Mouse (Mus musculus) kidney, embryonic 14.5 days (tissue): ENCODE data around the gene Ncdn. TPM values are rescaled to one million over a fixed set of nuclear protein-coding genes. Genes with fewer than 3 reads are reported as not detected.

Source experiments
- ATAC-seq: fragments of 200-750 bp; cut with Nextera tagmentation; 2 replicates; pipeline ENCODE4 v1.8.0; 2017; ENCODE audit warnings: moderate number of reproducible peaks, mild to moderate bottlenecking, moderate TSS enrichment, moderate library complexity; ENCODE audit not compliant: low FRiP score, low TSS enrichment
- H3K27ac ChIP-seq: fragments of 300-500 bp; sonication (generic); 2 replicates; pipeline ENCODE4 v1.5.1; 2014; ENCODE audit warnings: low read depth, mild to moderate bottlenecking, low read length, moderate library complexity, mixed read lengths
- H3K27me3 ChIP-seq: fragments of 300-500 bp; sonication (generic); 2 replicates; pipeline ENCODE4 v1.6.1; 2014; ENCODE audit warnings: mild to moderate bottlenecking, low read length; ENCODE audit not compliant: control insufficient read depth, insufficient read depth
- H3K36me3 ChIP-seq: fragments of 300-500 bp; sonication (generic); 2 replicates; pipeline ENCODE4 v1.6.1; 2014; ENCODE audit warnings: low read length, mixed read lengths; ENCODE audit not compliant: control insufficient read depth, insufficient read depth
- H3K4me1 ChIP-seq: fragments of 300-500 bp; sonication (generic); 2 replicates; pipeline ENCODE4 v1.6.1; 2014; ENCODE audit warnings: low read length, mixed read lengths; ENCODE audit not compliant: control insufficient read depth, insufficient read depth
- H3K4me2 ChIP-seq: fragments of 300-500 bp; sonication (generic); replicated peaks from 2 replicates; pipeline ENCODE4 v1.6.1; 2014; ENCODE audit warnings: low read depth, mild to moderate bottlenecking, low read length
- H3K4me3 ChIP-seq: fragments of 300-500 bp; sonication (generic); 2 replicates; pipeline ENCODE4 v1.5.1; 2014; ENCODE audit warnings: mild to moderate bottlenecking, low read length
- H3K9ac ChIP-seq: fragments of 300-500 bp; sonication (generic); 2 replicates; pipeline ENCODE4 v1.6.1; 2014; ENCODE audit warnings: low read depth, mild to moderate bottlenecking, low read length, moderate library complexity
- H3K9me3 ChIP-seq: fragments of 300-500 bp; sonication (generic); 2 replicates; pipeline ENCODE4 v1.6.1; 2016; ENCODE audit warnings: low read length; ENCODE audit not compliant: control insufficient read depth
- WGBS: fragments of 180-500 bp; shearing (Covaris S2); extraction: QIAGEN DNeasy Blood & Tissue Kit; methylation state at CpG from one replicate; pipeline ENCODE4 v1.1.7; 2014; 5-methylcytosine and 5-hydroxymethylcytosine counted together
- polyA plus RNA-seq: library from polyadenylated mRNA; unstranded; fragments of >200 nt; fragmentation: Nextera tagmentation; extraction: Ambion mirVana; gene quantifications from 2 replicates; pipeline ENCODE4 v1.2.1, GENCODE M21; 2014

Ncdn gene
- polyA plus RNA-seq, 1 experiment from 2014 or later = 24.7 TPM

DNA sequence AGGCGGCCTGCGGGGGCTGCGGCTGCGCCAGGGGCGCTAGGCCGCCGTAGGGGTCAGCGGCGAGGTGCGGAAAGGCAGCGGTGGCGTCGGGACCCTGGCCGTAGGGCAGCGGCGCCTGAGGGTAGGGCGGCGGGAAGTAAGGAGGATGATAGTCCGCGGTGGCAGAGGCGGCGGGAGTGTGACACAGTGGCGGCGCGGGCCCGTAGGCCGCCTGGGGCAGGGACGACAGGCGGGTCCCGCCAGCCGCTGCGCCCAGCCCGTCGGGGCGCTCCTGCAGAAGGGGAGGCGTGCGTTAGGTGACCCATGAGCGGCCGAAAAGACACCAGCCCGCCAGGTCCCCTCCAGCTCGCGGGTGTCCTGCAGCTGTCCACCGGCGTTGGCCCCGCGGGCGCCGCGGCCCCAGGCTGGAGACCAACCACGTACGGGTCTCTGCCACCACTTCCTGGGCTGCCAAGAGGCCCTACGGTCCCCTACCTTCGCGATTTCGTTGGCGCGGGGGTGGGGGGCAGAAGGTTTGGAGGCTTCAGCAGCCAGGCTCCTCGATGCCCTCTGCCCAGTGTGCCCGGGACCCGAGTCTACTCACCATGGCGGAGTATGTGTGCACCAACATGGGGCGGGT lies 17.7 kb downstream of the Ncdn start:
- Histone ChIP-seq H3K27ac (no peak overlapping the region), H3K4me3 (peak overlapping the region; percentile 30)
- ATAC-seq = no peak

DNA sequence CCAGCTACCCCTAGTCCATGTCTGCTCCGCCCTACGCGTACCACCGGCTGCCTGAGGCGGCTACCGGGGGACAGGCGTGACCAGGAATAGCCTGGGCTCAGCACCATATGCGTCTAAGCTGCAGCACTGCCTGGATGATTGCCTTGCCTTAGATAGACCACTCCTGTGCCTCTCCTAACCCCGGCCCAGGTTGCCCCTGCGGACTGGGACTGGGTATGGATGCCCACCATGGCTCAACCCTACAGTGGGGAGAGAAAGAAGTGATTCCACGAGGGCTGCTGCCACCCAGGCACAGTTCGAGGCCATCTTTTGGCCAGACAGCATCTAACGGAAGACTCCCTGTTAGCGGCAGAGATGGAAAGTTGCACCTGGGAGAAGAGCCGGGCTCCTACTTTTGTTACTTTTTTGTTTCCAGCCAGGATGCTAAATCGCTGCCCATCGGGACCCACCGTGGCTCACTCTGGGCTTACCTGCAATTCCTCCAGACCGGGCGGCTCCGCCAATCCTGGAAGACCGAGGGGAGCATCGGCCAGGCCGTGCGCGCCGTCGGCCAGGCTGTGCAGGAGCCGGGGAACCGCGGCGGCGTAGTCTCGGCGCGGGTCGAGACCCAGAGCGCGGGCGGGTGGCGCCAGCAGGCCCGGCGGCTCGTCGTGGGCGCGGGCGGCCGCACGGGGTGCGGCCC lies 18.4 kb downstream of the Ncdn start:
- Histone ChIP-seq H3K9me3 (no peaks in the 10 kb centered on the region), H3K27ac (no peak overlapping the region), H3K9ac (peak overlapping the region; percentile 23; the same call in 1 of the 2 replicates), H3K4me2 (peak overlapping the region; percentile 10), H3K36me3 (no peaks in the 10 kb centered on the region), H3K4me3 (peak overlapping the region; percentile 30), H3K4me1 (no peaks in the 10 kb centered on the region; the same call in 1 of the 2 replicates), H3K27me3 (peaks cover 95% of the 10 kb centered on the region)
- ATAC-seq = no peak
- 4% methylated on average over 50 of the region's 51 CpGs for WGBS

More for the DNA sequence above, 17.7 kb downstream of the Ncdn start:
- peak overlapping the region; percentile 23 for H3K9ac ChIP-seq
- H3K36me3 ChIP-seq = no peaks in the 10 kb centered on the region
- H3K4me2 ChIP-seq = peak overlapping the region; percentile 10
- WGBS = 1% methylated on average over 58 of the region's 62 CpGs
- H3K9me3 ChIP-seq = no peaks in the 10 kb centered on the region
- peaks cover 88% of the 10 kb centered on the region for H3K27me3 ChIP-seq
- no peaks in the 10 kb centered on the region; the same call in 1 of the 2 replicates for H3K4me1 ChIP-seq

DNA sequence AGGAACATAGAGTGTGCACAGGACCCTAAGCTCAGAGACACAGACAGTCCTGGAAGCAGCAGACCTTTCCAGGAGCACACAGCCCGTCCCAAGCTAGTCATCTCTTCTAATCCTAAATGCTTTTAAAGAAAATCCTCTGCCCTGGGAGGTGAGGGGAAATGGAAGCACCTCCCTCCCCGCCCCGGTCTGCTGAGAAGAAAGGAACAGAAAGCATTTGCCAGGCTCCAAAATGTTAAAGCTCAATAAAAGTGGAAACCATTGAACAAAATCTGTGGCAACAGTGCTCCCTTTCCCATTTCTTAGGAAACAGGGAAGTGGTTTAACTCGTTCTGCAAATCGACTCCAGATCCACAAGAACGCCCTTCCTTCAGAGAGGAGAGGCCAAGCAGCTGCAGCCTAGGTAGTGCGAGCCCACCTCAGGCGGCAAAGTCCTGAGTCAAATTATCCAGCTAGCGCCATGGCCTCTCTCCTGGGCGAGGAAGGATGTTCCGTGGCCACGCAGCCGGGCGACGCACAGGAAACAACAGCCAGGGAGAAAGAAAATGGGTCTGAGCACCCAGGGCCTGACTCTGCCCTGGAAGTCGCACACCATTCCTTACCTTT lies 19.1 kb downstream of the Ncdn start:
- 0 out of 2 replicates have a peak overlapping the region, but pooled peaks have one; percentile 1 for H3K4me3 ChIP-seq
- 2% methylated on average over 16 of the region's 16 CpGs for WGBS
- H3K4me1 ChIP-seq = no peaks in the 10 kb centered on the region; the same call in 1 of the 2 replicates
- no peaks in the 10 kb centered on the region for H3K9me3 ChIP-seq
- no peak for ATAC-seq
- H3K27me3 ChIP-seq = peaks cover 97% of the 10 kb centered on the region
- no peak overlapping the region for H3K27ac ChIP-seq
- no peaks in the 10 kb centered on the region for H3K36me3 ChIP-seq
- no peak overlapping the region for H3K4me2 ChIP-seq
- H3K9ac ChIP-seq = no peak overlapping the region

DNA sequence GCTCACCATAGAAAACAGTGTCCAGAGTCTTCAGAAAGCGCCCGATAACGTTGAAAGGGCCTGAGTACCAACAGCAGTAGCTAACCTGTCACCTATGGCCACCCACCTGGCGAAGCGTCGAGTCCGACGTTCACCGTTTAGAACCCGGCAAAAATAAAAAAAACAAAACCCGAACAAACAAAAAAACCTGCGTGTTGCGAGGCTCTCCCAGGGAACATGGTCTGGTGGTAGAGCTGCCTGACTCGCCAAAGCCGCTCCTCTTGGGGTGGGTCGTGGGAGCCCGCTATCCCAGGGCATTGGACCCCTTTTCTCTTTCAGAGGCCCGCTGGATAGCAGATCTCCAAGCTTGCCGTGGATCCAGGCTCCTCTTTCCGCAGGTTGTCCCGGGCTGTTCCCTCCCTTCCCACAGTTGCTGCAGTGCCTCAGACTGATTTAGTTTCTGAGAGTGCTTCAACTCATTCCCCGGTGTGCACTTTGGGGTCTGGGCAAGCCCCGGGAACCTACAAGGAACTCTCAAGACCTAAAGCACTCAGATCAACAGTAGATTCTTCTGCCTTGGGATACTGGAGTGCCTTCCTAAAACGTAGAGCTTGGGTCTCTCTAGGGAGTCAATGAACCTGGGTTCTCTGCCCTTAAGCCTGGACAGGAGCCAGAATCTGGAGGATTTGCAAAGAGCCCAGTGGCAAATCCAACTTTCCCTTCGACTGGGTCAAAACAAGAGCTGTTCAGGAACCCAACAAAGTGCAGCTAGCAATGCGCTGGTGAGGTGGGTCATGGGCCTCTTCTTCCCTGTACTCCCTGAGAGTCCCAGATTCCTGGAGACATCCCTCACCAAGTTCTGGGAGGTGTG lies 20.5 kb downstream of the Ncdn start:
- 5% methylated on average over 26 of the region's 26 CpGs for WGBS

GRCm38 (mm10) chr4:126732111-126732510 lies 21.1 kb downstream of the Ncdn start:
- Histone ChIP-seq H3K36me3 (no peaks in the 10 kb centered on the region), H3K9ac (no peak overlapping the region), H3K27ac (no peak overlapping the region), H3K27me3 (peaks cover 81% of the 10 kb centered on the region), H3K4me1 (no peaks in the 10 kb centered on the region; the same call in 1 of the 2 replicates), H3K4me3 (no peak overlapping the region), H3K9me3 (no peaks in the 10 kb centered on the region), H3K4me2 (no peak overlapping the region; the same call in 1 of the 2 replicates)
- no peak for ATAC-seq
- WGBS = 2% methylated on average over 18 of the region's 18 CpGs

More for the DNA sequence above, 20.5 kb downstream of the Ncdn start:
- H3K27ac ChIP-seq = no peak overlapping the region
- H3K4me3 ChIP-seq = no peak overlapping the region
- H3K36me3 ChIP-seq = no peaks in the 10 kb centered on the region
- no peak overlapping the region; the same call in 1 of the 2 replicates for H3K4me2 ChIP-seq
- ATAC-seq = no peak
- no peak overlapping the region for H3K9ac ChIP-seq
- H3K4me1 ChIP-seq = no peaks in the 10 kb centered on the region; the same call in 1 of the 2 replicates
- H3K9me3 ChIP-seq = no peaks in the 10 kb centered on the region
- H3K27me3 ChIP-seq = peaks cover 87% of the 10 kb centered on the region

GRCm38 (mm10) chr4:126707439-126707826 lies 45.8 kb downstream of the Ncdn start:
- Histone ChIP-seq H3K36me3 (peaks cover 69% of the 10 kb centered on the region), H3K27ac (no peak overlapping the region), H3K27me3 (no peaks in the 10 kb centered on the region), H3K9ac (no peak overlapping the region), H3K4me1 (no peaks in the 10 kb centered on the region), H3K4me2 (no peak overlapping the region), H3K9me3 (no peaks in the 10 kb centered on the region), H3K4me3 (no peak overlapping the region)
- 80% methylated on average over 5 of the region's 5 CpGs for WGBS
- no peak for ATAC-seq

GRCm38 (mm10) chr4:126706630-126707438 lies 46.4 kb downstream of the Ncdn start:
- no peak for ATAC-seq
- no peak overlapping the region for H3K9ac ChIP-seq
- H3K4me3 ChIP-seq = no peak overlapping the region
- H3K9me3 ChIP-seq = no peaks in the 10 kb centered on the region
- H3K27ac ChIP-seq = no peak overlapping the region
- no peaks in the 10 kb centered on the region for H3K27me3 ChIP-seq
- WGBS = 78% methylated on average over 12 of the region's 12 CpGs
- peaks cover 72% of the 10 kb centered on the region for H3K36me3 ChIP-seq
- H3K4me2 ChIP-seq = no peak overlapping the region
- H3K4me1 ChIP-seq = no peaks in the 10 kb centered on the region

GRCm38 (mm10) chr4:126696908-126697307 lies 56.3 kb downstream of the Ncdn start:
- Histone ChIP-seq H3K4me3 (no peak overlapping the region), H3K27me3 (no peaks in the 10 kb centered on the region), H3K9ac (no peak overlapping the region), H3K4me2 (no peak overlapping the region), H3K4me1 (no peaks in the 10 kb centered on the region), H3K9me3 (no peaks in the 10 kb centered on the region), H3K27ac (no peak overlapping the region), H3K36me3 (peaks cover 56% of the 10 kb centered on the region)
- WGBS = 84% methylated on average over 4 of the region's 4 CpGs
- no peak for ATAC-seq
